Mouse (Mus musculus) thymus, postnatal 0 days (tissue): Measurements from ENCODE around the gene Arid1b. TPM values are rescaled to one million over a fixed set of nuclear protein-coding genes. Genes with fewer than 3 reads are reported as not detected.

Source experiments
- DNase-seq: peaks from one replicate; pipeline ENCODE4 v3.0.0-alpha.2; 2015; ENCODE audit warnings: low spot score
- polyA plus RNA-seq: library from polyadenylated mRNA; unstranded; fragments of >200 nt; fragmentation: Nextera tagmentation; extraction: Ambion mirVana; gene quantifications from 2 replicates; pipeline ENCODE4 v1.2.1, GENCODE M21; 2015

Arid1b gene
- polyA plus RNA-seq, 1 experiment from 2014 or later = 12.6 TPM

DNA sequence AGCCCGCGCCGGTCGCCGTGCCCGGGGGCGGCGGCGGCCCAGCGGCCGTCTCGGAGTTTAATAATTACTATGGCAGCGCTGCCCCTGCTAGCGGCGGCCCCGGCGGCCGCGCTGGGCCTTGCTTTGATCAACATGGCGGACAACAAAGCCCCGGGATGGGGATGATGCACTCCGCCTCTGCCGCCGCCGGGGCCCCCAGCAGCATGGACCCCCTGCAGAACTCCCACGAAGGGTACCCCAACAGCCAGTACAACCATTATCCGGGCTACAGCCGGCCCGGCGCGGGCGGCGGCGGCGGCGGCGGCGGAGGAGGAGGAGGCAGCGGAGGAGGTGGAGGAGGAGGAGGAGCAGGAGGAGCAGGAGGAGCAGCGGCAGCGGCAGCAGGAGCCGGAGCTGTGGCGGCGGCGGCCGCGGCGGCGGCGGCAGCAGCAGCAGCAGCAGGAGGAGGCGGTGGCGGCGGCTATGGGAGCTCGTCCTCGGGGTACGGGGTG, 1.5 kb downstream of the Arid1b start:
- peak; percentile 73 for DNase-seq

DNA sequence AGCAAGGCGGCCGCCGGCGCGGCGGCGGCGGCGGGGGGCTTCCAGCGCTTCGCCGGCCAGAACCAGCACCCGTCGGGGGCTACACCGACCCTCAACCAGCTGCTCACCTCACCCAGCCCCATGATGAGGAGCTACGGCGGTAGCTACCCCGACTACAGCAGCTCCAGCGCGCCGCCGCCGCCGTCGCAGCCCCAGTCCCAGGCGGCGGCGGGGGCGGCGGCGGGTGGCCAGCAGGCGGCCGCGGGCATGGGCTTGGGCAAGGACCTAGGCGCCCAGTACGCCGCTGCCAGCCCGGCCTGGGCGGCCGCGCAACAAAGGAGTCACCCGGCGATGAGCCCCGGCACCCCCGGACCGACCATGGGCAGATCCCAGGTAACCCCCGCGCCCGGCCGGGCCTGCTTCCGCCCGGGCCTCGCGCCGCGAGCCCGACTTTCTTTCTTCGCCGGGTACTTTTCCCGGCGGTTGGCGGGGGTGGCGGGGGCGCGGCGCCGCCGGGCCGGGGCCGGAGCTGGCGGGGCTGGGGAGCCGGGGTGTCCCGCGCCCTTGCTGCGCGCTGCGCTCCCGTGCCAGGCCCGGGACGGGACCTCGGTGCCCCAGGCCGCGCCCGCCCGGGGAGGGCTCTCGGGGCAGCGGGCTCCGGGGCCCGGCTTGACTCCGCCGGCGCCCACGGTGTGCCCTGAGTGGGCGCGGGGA, 2.1 kb downstream of the Arid1b start:
- peak; percentile 60 for DNase-seq

DNA sequence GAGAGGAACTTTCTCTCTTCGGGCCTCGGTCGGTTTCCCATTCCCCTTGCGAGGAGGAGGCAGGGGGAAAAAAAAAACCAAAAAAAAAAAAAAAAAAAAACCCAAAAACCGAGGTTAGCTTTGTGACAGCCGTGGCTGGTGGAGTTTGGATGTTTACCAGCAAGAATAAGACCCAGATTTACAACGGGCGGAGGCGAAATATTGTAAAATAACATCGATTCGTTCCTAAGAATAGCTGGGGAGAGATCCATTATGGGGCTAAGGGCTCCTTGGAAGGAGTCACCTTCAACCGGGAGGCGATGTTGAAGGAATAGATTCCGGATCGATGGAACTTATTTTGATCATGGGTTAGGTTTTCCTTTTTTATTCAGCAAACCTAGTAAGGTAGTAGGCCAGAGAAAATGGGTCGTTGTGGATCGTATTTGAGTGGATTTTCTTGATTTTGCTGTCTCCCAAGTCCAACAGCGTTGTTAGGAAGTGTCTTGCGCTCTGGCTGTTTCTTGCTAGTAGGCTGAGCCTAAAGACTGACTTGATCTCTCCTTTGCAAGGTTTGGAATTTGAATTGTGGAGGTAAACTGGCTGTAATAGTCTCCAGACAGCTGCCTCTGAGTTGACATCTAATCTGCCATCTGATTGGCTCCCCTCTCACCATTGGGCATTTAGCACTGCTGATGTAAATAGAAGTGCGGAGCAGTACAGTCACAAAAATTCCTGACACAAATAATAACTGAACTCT, 2.9 kb downstream of the Arid1b start:
- DNase-seq = peak; percentile 38

DNA sequence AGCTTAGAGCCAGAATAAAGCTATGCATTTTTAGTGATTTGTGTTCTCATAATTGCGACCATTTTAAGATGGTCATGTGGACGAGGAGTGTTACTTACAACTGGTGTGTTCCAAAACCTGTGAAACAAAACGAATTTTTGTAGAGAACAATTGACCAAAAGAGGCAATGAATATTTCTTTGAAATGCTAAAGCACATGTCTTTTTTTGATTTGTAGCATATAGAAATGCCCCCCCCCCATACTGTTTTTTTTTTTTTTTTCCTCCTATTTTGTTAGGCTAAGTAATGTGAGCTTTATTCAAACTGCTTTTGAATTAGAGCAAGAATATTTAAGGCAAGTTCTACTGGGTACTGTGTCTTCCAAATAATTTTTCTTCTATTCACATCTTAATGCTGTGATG, 3.8 kb downstream of the Arid1b start:
- no peak for DNase-seq

DNA sequence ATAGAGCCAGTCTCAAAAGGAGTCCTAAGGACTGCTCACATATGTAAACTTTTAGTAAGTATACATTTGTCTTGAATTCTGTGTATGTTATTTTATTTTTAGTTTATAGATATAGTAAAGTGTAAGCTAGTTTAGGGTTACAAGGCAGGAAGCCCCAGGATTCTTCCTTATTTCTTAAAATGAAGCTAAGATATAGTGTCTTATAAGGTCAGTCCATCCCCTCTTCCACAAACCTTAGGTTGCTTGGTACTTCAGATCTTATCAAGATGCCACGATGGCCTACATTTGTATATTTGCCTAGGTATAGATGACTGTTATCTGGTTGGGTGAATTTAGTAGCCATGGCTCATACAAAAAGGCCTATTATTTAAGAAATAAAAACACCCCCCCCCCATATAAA, 5.1 kb downstream of the Arid1b start:
- DNase-seq = no peak

DNA sequence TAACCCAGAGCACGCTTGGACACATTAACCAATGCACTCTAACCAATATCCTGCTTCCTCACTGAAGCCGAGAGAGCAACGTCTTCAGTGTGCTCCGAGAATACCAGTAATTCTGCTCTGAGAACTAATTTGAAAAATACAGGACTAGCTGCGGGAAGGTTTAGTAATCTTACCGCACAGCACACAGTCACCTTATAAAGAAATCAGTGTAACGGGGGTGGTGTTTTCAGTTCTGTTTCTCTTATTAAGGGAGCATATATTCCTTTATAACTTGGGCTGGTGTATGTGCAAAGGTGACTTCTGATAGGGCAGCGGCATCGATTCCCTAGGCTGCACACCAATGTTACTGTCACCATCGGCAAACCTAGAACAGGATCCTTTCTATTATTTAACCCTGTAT, 5.9 kb downstream of the Arid1b start:
- no peak for DNase-seq

DNA sequence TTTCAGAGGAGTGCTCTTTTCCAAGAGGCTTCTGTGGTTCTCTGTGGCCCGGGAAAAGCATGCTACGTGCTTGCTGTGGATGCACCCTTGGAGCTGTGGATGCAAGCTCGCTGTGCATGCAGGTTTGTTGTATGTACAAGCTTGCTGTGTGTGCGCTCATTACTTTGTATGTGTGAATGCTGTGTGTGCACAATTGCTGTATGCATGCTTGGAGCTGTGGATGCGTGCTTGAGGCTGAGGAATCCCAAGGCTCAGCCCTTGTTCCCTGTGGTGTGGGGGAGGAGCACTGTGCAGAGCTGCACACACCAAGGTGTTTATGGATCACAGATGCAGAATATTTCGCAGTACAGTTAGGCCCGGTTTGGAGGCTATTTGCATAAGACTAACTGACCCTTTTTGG, 6.7 kb downstream of the Arid1b start:
- no peak for DNase-seq

DNA sequence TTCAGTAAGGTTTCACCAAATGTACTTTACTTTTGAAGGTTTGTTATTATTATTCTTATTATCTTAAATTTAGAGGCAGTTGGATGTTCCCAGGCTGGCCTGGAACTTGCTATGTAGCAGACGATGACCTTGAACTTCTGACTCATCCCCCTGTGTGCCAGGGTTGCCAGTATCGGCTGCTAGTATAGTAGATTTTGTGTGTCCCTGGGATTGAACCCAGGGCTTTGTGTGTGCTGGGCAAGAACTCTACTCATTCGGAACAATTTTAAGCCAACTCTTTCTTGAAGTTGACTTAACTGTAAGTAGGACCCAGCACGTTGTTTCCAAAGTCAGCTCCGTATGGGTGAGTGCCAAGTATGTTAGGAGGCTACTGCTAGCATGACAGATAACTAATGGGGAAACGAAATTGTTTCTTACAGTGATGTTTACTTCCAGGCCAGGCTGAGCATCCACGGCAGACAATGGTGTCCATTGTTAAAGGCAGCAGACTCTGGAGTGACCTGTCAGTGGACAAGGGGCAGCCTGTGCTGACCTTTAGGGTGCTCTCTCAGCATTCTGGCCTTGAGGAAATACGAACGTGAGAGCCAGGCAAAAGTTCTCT, 7.5 kb downstream of the Arid1b start:
- DNase-seq = no peak

DNA sequence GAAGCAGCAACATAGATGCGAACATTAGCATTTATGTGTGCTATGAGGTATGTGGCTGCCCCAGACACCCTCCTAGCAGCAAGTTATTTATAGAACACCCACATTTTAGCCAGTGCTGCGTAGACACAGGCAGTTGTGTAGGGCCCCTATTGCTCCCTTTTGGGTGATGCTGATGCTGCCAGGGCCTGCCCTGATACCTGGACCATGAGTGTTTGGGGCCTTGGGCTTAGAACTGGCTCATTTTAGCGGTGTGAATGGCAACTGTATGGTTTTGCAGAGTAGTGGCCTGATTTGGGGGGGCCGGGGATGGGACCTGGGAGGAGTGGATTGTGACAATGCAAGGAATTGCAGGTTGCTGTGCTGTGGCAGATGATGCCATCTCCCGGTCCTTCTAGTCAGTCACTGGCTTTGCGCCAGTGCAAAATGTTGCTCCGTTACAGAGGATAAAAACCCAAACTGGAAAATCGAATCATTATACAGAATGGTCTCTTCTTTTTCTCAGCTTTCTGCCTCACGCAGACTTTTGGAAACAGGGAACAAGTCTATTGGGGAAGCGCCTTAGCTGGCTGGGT, 8.9 kb downstream of the Arid1b start:
- DNase-seq = no peak

DNA sequence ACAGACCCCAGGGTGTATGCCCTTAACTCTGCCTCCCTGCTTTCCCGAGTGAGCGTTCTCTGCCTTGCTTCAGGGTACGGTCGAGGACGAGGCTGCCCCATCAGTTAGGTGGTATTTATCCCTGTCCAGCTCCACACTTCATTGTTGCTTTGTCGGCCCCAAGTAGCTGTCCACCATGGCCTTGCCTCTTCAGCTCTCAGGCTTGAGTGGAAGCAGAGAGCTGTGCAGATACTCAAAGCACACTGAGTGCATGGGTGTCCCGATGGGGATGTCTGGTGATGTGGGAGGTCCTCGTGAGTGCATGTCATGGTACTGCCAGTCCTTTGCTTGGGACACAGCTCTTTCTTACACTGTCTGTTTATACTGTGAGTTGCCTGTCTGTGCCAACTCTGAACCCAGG, 10.1 kb downstream of the Arid1b start:
- DNase-seq = no peak

DNA sequence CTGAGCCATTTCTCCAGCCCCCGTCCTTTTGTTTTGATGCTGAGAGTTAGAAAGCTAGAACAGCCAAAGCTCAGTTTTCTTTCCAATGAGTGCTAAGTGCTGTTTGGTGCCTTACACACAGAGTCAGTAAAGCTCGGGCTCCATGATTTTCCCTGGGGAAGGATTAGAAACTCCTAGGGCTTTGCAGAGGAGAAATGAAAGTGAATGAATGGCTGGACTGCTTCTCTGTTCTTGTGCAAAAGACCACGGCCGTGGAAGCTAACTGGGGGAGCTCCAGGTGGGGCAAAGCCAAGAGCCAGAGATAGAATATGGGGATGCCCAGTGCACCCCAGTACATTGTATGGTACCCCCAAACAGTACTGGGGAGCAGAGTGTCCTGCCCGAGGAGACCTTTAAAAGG, 10.6 kb downstream of the Arid1b start:
- DNase-seq = no peak

DNA sequence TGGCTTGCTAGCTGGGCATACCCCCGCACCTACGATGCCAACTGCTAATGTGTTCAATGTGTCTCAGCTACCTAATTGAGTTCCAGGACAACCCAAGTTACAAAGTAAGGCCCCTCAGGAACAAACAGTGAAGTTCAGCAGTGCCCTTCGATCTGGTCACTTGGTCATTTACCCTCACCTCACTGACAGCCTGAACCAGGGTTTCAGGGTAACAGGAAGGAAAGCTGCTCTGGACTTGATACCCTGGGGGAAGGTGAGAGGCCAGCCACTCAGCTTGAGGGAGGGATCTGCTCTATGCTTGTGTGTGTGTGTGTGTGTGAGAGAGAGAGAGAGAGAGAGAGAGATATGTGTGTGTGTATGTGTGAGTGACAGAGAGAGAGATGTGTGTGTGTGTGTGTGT, 11.2 kb downstream of the Arid1b start:
- no peak for DNase-seq

DNA sequence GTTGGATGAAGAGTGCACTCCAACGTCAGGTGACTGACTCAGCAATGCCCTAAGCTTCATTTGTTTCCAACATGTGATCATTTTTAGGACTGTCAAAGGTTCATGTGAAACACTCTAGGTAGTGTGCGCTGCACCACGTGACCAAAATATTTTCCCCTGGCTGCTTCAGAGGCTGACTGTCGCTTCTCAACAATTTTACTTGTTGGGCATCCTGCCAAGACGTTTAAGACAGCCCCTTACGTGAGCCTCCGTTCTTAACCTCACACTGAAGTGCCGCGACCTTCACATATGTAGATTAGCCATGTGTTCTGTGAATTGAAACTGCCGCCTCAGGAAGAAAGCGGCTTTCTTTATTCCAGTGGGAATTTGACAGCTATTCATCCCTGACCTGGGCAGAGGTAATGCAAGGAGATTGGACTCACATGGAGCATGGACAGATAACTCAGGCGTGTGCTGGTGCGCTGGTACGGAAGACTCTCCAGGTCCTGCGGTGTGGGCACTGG, 13.1 kb downstream of the Arid1b start:
- peak; percentile 76 for DNase-seq

DNA sequence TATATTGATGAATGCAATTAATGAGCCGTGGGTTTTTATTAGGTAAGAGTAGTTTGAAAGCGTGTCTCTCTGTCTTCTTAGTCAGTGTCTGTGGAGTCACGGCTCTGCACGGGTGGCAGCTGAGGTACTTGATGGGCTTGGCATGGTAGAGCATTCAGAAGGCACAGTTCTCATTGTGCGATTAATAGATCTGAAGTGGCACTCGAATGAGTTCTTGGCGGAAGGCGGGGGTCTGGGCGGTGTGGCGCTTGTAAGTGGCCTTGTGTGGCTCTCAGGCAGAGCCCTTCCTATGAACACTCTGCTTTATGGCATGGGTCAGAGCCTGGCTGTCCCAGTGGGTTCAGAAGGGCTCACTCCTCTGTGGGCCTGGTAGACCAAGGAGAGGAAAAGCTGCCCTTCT, 14.1 kb downstream of the Arid1b start:
- no peak for DNase-seq

DNA sequence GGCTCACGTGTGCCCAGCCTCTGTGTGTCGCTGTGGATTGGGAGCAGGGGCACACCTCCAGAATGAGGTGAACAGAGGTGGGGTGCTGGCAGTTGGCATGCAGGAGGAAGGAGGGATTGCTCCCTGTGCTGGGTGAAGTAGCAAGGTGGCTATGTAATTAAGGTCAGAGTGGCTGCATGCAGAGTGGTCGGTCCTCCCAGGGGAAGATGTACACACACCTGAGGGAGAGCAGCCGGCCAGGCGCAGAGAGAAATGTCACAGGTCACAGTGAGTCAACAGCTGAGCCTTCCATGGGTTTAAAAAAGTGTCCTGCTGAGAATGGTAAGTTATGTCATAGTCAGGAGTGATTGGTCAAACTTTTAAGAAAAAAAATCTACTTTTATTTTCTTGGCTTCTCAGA, 14.6 kb downstream of the Arid1b start:
- no peak for DNase-seq

DNA sequence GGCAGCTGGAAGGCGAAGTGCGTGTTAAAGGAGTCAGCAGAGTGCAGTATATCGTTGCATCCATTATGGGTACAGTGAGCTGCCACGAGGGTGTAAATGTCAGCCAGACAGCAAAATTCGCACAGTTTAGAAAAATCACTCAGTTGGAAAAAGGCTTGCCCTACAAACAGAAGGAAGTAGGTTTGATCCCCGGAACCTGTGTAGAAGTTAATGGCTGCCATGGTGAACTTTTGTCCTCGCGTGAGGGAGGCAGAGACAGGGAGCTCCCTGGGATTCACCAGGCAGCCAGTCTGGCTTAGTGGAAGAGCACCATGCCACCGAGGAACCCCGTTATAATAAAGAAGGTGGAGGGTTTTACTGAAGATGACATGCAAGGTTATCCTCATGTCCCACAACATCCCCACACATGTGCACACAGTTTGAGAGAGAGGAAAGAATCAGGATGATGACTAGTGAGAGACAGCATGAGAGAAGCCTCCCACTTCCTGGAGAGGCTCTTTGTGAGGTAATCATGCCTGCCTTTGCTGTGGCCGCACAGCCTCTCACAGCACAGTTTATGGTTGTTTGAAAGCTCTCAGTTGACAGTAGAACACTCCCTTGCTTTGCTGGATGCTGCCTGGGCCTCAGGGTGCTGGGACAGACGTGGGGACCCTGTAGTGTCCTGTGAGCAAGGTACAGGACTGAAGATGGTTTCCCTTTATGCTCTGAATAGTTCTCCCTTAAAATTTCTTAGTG, 15.6 kb downstream of the Arid1b start:
- DNase-seq = peak; percentile 79

DNA sequence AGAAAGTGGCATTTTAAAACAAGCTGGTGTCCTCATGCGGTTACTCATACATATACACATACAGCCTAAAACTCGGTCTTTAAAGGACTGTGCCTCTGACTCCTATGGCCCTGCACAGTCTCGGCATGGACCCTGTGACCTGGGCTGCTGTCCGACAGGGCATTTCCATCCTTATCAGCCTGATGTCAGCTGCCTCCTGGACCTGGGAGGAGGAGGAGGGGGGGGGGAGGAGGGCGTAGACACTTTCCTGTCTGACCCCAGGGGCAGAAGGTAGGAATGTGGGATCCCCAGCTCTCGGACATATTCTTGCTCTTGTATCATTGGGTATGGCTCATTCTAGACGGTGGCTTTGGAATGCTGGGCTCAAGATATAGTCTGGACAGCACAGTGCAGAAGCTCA, 16.6 kb downstream of the Arid1b start:
- DNase-seq = no peak

DNA sequence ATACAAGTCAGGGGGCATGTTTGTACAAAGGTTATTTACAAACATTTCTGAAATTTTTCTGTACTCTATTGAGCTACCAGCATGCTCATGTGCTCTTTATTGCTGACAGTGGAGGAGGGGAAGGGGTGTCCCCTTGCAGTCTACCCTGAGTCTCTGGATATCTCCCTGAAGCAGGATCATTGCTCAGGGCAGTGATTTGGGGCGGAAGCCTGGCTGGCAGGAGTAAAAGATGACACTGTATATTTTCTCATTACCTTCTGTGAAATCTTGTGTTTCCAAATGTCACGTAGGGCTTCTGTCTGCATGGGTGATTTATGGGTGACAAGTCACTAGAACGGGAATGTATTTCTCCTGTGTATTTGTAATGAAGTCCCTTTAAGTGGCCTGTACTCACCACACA, 18.0 kb downstream of the Arid1b start:
- DNase-seq = no peak

DNA sequence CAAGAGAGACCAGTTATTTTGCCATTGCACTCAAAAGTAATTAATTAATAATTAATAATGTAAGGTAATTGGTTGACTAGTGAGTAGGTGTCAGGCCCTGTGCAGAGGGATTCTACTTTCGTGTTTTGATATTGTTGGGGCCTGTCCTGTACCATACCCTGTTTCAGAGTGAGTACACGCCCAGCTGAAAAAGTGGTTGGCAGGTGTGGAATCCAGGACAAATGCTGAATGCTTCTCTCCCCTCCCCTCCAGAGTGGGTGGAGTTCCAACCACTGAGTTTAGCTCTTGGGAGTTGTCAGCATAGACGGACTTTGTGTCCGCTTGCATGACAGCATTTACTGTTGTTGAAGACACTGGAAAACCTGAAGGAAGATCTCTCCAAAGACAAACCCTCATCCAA, 18.4 kb downstream of the Arid1b start:
- peak; percentile 27 for DNase-seq

DNA sequence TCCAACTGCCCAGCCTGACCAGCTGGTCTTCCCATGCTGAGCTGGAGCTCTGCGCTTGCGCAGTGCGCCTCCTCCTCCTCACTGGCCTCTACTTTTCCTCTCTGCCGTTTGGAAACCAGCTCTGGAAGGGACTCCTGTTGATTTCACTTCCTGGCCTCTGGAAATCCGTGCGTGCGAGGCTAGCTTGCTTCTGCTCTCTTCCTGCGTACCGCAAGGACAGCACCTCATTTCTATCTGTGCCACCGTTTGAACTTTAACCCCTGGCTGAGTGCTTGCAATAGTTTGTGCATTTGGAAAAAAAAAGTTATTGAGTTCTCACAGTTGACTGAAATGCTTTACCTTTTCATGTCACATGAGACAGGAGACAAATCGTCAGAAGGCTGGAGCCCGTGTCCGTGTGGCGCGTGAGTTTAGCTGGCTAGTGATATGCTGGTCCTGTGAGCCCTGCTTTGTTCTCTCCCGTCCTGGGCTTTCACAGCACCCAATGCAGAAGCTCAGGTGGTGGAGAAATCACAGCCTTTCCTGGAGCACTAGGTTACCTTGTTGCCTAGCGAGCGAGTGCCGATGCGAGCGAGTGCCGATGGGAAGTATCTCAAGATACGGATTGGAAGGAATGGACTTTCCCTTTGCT, 20.3 kb downstream of the Arid1b start:
- no peak for DNase-seq

DNA sequence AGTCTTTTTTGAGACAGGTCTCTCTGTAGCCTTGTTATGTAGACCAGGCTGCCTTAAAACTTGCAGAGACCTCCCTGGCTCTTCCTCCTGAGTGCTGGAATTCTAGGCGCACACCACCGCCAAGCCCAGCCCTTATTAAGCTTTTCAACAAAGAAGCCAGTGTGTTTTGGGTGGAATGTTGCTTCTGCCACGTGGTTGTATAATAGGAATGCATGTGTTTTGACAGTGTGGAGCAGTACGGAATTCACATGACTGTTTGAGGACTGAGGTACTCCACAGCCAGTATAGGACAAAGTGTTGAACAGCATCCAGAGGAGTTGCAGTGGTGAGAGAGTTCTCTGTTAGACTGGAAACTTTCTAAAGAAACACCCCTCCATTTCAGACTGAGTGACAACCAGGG, 22.3 kb downstream of the Arid1b start:
- no peak for DNase-seq
